Mouse (Mus musculus): ENCODE data around the gene Oxa1l.
"Not testable (repeated sequence)": the region's sequence is repeated elsewhere in the genome, so short reads cannot be mapped to it uniquely, and the experiment has no call there.

DNA sequence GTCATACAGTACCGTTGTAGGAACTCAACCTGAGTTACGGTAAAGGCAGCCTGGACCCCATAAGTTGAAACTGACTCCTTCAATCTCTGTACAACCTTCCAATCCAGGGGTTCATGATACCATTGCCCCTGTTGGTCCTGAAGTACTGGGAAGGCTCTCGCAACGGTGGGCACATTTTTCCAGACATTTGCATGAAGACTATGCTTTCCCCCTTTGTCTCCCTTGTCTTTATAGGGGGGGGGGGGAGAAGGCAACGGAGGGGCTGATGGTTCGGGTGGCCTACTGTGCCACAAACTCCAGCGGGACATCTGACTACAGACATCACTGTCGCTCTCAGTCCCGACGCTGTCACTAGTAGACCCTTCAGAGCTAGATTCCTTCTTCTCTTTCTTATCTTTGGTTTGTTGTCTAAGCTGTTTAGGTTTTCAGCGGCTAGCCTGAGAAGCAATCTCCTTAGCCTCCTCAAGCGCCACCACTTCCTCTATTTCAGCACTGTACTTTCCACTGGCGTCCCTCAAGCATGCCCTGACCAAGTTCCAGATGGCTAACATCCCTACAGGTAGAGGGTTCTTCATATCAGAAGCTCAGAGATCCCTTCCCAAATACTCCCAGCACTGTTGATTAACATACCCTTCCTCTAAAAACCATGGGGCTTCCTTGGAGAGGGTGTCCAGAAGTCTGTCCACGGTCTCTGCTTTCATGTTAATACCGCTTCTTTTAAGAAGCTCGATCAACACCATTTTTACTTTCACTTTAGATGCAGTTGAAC is 9.7 kb upstream of the Oxa1l start:
- TF ChIP-seq CTCF (IDR thresholded peaks at IDR 0.05; ENCODE audit: low read depth, low read length); GATA2 (IDR thresholded peaks at IDR 0.05; ENCODE audit: borderline replicate concordance, low read depth, low read length); POLR2AphosphoS5 (IDR thresholded peaks at IDR 0.05; ENCODE audit: insufficient replicate concordance, low read depth, low read length): not testable (repeated sequence)
